Mouse (Mus musculus) mesoderm, embryonic 11.5 days (tissue): ENCODE measurements around the gene Prkcb.

Experiments used
- DNase-seq: peaks from one replicate; pipeline ENCODE4 v3.0.0-alpha.2; 2012; ENCODE audit warnings: low read depth, low spot score

Gene Prkcb

GRCm38 (mm10) chr7:122367303-122368007 lies 78.9 kb downstream of the Prkcb start:
- DNase-seq, result no peak

- no peak for DNase-seq
Measured at GRCm38 (mm10) chr7:122370488-122370887, 81.9 kb downstream of the Prkcb start.

GRCm38 (mm10) chr7:122371947-122372346 lies 83.4 kb downstream of the Prkcb start:
- DNase-seq, result no peak

- no peak for DNase-seq
Measured at GRCm38 (mm10) chr7:122372349-122372748, 83.8 kb downstream of the Prkcb start.

- DNase-seq, result no peak
Measured at GRCm38 (mm10) chr7:122376845-122377244, 88.3 kb downstream of the Prkcb start.

GRCm38 (mm10) chr7:122377967-122378366 lies 89.4 kb downstream of the Prkcb start:
- no peak for DNase-seq

- DNase-seq, result peak; percentile 14
Measured at GRCm38 (mm10) chr7:122378473-122378872, 89.9 kb downstream of the Prkcb start.

- no peak for DNase-seq
Measured at GRCm38 (mm10) chr7:122379292-122379691, 90.7 kb downstream of the Prkcb start.

- no peak for DNase-seq
Measured at GRCm38 (mm10) chr7:122380336-122381130, 92.0 kb downstream of the Prkcb start.

- peak; percentile 13 for DNase-seq
Measured at GRCm38 (mm10) chr7:122381560-122381959, 93.0 kb downstream of the Prkcb start.

GRCm38 (mm10) chr7:122383260-122383659 lies 94.7 kb downstream of the Prkcb start:
- DNase-seq, result no peak

GRCm38 (mm10) chr7:122384891-122385290 lies 96.3 kb downstream of the Prkcb start:
- DNase-seq, result no peak

GRCm38 (mm10) chr7:122386567-122386966 lies 98.0 kb downstream of the Prkcb start:
- DNase-seq, result no peak

- no peak for DNase-seq
Measured at GRCm38 (mm10) chr7:122387896-122388295, 99.3 kb downstream of the Prkcb start.

GRCm38 (mm10) chr7:122388858-122389257 lies 100.3 kb downstream of the Prkcb start:
- DNase-seq, result no peak

- DNase-seq, result no peak
Measured at GRCm38 (mm10) chr7:122389633-122390032, 101.1 kb downstream of the Prkcb start.

- DNase-seq, result no peak
Measured at GRCm38 (mm10) chr7:122390200-122390599, 101.6 kb downstream of the Prkcb start.

- no peak for DNase-seq
Measured at GRCm38 (mm10) chr7:122390683-122391082, 102.1 kb downstream of the Prkcb start.

GRCm38 (mm10) chr7:122391382-122391781 lies 102.8 kb downstream of the Prkcb start:
- DNase-seq, result no peak

- DNase-seq, result no peak
Measured at GRCm38 (mm10) chr7:122393964-122394363, 105.4 kb downstream of the Prkcb start.

- no peak for DNase-seq
Measured at GRCm38 (mm10) chr7:122395159-122395975, 106.8 kb downstream of the Prkcb start.

GRCm38 (mm10) chr7:122395976-122396315 lies 107.4 kb downstream of the Prkcb start:
- DNase-seq, result no peak
